Mouse (Mus musculus) liver, embryonic 12.5 days (tissue): Measurements from ENCODE around the gene Nfix. TPM values are rescaled to one million over a fixed set of nuclear protein-coding genes. Genes with fewer than 3 reads are reported as not detected.
A peak's percentile ranks its signal among the peaks of the same experiment; 100 is the strongest.

Experiments used
- ATAC-seq: fragments of 200-750 bp; cut with Nextera tagmentation; 2 replicates; pipeline ENCODE4 v1.8.0; 2017; ENCODE audit warnings: moderate number of reproducible peaks, mild to moderate bottlenecking, moderate library complexity
- H3K27ac ChIP-seq: fragments of 300-500 bp; sonication (generic); 2 replicates; pipeline ENCODE4 v1.5.1; 2016; ENCODE audit warnings: mild to moderate bottlenecking
- H3K27me3 ChIP-seq: fragments of 300-500 bp; sonication (generic); replicated peaks from 2 replicates; pipeline ENCODE4 v1.6.1; 2016; ENCODE audit warnings: mild to moderate bottlenecking, moderate library complexity
- H3K36me3 ChIP-seq: fragments of 300-500 bp; sonication (generic); 2 replicates; pipeline ENCODE4 v1.6.1; 2016; ENCODE audit warnings: mild to moderate bottlenecking, moderate library complexity
- H3K4me1 ChIP-seq: fragments of 300-500 bp; sonication (generic); 2 replicates; pipeline ENCODE4 v1.6.1; 2016
- H3K4me2 ChIP-seq: fragments of 300-500 bp; sonication (generic); 2 replicates; pipeline ENCODE4 v1.6.1; 2016; ENCODE audit warnings: mild to moderate bottlenecking, moderate library complexity
- H3K4me3 ChIP-seq: fragments of 300-500 bp; sonication (generic); 2 replicates; pipeline ENCODE4 v1.5.1; 2016; ENCODE audit warnings: mild to moderate bottlenecking, moderate library complexity
- H3K9ac ChIP-seq: fragments of 300-500 bp; sonication (generic); 2 replicates; pipeline ENCODE4 v1.6.1; 2016; ENCODE audit warnings: mild to moderate bottlenecking, moderate library complexity
- H3K9me3 ChIP-seq: fragments of 300-500 bp; sonication (generic); replicated peaks from 2 replicates; pipeline ENCODE4 v1.6.1; 2016; ENCODE audit warnings: mild to moderate bottlenecking, moderate library complexity
- WGBS: fragments of 180-500 bp; shearing (Covaris S2); methylation state at CpG from one replicate; pipeline ENCODE4 v1.1.7; 2016; ENCODE audit not compliant: insufficient replicate concordance; 5-methylcytosine and 5-hydroxymethylcytosine counted together
- polyA plus RNA-seq: library from polyadenylated mRNA; unstranded; fragments of >200 nt; fragmentation: Nextera tagmentation; extraction: Ambion mirVana; gene quantifications from 2 replicates; pipeline ENCODE4 v1.2.1, GENCODE M21; 2016

Gene Nfix
- polyA plus RNA-seq, 1 experiment from 2014 or later = 2.8 TPM

DNA sequence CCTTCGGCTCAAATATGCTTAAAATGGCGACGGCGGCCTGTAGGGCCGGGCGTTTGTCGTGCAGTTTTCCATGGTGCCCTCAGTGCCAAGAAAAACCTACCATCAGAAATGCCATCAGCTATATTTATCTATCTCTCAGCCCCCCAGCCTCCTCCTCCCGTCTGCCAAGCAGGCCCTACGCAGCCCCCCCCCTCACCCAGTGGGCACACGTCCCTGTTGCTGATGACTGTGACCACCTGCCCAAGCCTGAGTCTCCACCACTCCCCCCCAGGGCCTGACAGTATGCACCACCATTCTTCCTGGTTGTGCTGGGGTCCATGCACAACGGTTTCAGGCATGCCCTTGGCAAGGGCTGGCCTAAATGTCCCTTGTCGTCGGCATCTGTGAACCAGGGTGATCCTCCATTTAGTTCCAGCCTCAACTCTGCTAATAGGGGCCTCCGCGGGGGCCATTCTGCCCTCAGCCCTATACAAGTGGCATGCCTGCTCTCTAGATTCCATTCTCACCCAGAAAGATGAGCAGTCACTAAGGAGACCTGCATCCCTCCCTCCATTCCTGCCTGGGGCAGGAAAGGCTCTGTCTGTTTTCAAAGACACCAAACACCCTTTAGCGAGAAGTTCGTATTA, 35.2 kb downstream of the Nfix start:
- Histone ChIP-seq H3K4me1 (no peaks in the 10 kb centered on the region), H3K36me3 (no peaks in the 10 kb centered on the region), H3K9ac (no peak overlapping the region), H3K4me2 (no peak overlapping the region), H3K4me3 (no peak overlapping the region), H3K9me3 (no peaks in the 10 kb centered on the region), H3K27me3 (peaks cover 96% of the 10 kb centered on the region), H3K27ac (no peak overlapping the region)
- WGBS = 75% methylated on average over 17 of the region's 17 CpGs
- no peak for ATAC-seq

DNA sequence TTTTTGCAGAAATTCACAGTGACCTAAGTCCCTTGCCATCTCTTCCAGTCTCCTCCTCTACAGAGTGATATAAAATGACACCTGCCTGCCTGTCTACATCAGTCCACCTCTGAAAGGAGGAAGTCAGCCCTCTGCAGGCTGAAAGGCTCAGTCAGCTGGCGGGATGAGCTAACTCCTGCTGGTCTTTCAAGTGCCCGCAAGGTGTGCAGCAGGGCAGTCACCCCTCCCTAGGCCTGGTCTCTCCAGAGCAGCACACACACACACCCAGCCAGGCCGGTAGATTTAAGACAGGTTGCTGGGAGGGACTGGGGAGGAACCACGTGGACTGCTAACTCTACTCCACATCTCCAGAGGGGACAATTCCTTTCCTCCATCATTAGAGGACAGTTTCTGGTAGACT, 36.0 kb downstream of the Nfix start:
- no peak overlapping the region for H3K9ac ChIP-seq
- H3K27ac ChIP-seq = no peak overlapping the region
- 53% methylated on average over 4 of the region's 4 CpGs for WGBS
- no peaks in the 10 kb centered on the region for H3K9me3 ChIP-seq
- no peak overlapping the region for H3K4me3 ChIP-seq
- H3K4me1 ChIP-seq = no peaks in the 10 kb centered on the region
- no peaks in the 10 kb centered on the region for H3K36me3 ChIP-seq
- H3K27me3 ChIP-seq = peaks cover 87% of the 10 kb centered on the region
- no peak for ATAC-seq
- H3K4me2 ChIP-seq = no peak overlapping the region

DNA sequence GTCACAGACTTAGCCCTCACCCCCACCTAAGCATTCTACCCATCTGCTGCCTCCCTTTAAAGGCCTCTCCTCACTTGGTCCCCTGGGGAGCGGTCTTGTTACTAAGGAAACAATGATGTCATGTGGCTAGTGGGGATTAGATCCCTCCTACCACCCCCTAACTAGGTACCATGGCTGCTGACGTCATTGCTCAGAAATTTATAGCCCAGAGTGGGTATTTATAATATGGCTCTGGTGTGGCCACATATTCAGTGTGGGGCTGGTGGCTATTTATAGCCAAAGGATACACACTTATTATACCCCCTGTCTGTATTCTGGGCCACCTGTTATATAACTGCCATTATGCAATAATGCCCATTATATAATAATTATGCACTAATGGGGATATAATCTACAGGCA, 39.2 kb downstream of the Nfix start:
- peak; percentile 26; the same call in 1 of the 2 replicates for ATAC-seq
- Histone ChIP-seq H3K36me3 (no peaks in the 10 kb centered on the region), H3K4me2 (no peak overlapping the region), H3K27me3 (peaks cover 75% of the 10 kb centered on the region), H3K4me1 (no peaks in the 10 kb centered on the region), H3K4me3 (no peak overlapping the region), H3K27ac (no peak overlapping the region), H3K9ac (no peak overlapping the region), H3K9me3 (no peaks in the 10 kb centered on the region)
- WGBS = 49% methylated on average over 2 of the region's 2 CpGs

DNA sequence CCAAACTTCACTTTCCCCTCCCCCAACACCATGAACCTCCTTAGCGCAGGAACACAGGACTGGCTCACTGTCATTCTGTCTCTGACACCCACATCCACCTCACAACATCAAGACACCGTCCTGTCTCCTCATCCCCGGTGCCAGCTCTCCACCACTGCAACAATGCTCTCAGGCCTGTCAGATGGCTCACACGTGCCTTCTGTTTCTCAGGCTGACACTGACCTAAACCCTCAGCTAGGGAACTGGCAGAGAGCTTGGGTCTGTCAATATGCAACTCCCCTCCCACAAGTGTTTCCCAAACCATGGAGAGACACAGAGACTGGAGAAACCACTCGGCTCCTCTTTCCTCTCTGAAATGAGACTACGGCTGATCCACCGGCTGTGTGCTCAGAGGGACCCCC, 39.7 kb downstream of the Nfix start:
- no peak overlapping the region for H3K4me3 ChIP-seq
- H3K9me3 ChIP-seq = no peaks in the 10 kb centered on the region
- no peak overlapping the region for H3K27ac ChIP-seq
- no peak for ATAC-seq
- no peaks in the 10 kb centered on the region for H3K36me3 ChIP-seq
- no peak overlapping the region for H3K4me2 ChIP-seq
- WGBS = 65% methylated on average over 7 of the region's 7 CpGs
- no peak overlapping the region for H3K9ac ChIP-seq
- H3K27me3 ChIP-seq = peaks cover 74% of the 10 kb centered on the region
- no peaks in the 10 kb centered on the region for H3K4me1 ChIP-seq

DNA sequence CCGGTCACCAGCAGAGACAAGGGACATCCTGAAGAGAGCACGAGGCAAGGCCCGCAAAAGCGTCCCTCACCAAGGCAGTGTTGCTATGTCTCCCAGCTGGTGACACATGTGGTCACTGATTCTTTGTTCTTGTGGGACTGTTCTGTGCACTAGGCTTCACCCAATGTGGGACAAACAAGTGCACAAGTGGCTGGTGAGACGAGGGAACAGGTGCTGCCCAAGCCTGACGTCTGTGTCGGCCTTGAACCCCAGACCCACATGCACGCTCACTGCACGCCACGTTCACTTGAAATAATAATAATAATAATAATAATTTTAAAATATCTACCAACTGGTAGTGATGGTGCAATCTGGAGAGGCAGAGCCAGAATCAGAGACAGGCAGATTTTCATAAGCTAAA, 40.4 kb downstream of the Nfix start:
- H3K27me3 ChIP-seq = peaks cover 67% of the 10 kb centered on the region
- WGBS = 77% methylated on average over 10 of the region's 10 CpGs
- H3K9me3 ChIP-seq = no peaks in the 10 kb centered on the region
- ATAC-seq = no peak
- H3K27ac ChIP-seq = no peak overlapping the region
- no peak overlapping the region for H3K9ac ChIP-seq
- no peak overlapping the region for H3K4me2 ChIP-seq
- no peaks in the 10 kb centered on the region for H3K4me1 ChIP-seq
- H3K36me3 ChIP-seq = no peaks in the 10 kb centered on the region
- H3K4me3 ChIP-seq = no peak overlapping the region

DNA sequence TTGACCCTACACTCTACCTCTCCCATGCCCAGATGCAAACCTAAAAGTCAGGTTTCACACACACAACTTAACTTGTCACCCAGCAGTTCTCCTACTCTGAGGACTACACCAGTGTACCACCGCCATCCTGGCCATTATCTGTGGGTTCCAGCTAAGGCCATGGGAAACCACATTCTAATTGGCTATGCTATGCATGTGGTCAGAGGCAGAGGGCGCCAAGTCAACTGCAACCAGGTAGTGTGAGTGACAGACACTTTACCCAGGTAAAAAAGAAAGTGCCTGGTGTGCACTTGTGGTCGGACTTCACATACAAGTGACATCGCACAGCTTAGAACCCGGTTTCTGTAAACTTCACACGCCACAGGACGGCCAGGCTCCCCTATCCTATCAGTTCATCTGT, 41.0 kb downstream of the Nfix start:
- Histone ChIP-seq H3K27me3 (peaks cover 65% of the 10 kb centered on the region), H3K4me1 (no peaks in the 10 kb centered on the region), H3K4me2 (no peak overlapping the region), H3K36me3 (no peaks in the 10 kb centered on the region), H3K27ac (no peak overlapping the region), H3K9ac (no peak overlapping the region), H3K4me3 (no peak overlapping the region), H3K9me3 (no peaks in the 10 kb centered on the region)
- WGBS = 49% methylated on average over 7 of the region's 7 CpGs
- peak; percentile 44 for ATAC-seq

DNA sequence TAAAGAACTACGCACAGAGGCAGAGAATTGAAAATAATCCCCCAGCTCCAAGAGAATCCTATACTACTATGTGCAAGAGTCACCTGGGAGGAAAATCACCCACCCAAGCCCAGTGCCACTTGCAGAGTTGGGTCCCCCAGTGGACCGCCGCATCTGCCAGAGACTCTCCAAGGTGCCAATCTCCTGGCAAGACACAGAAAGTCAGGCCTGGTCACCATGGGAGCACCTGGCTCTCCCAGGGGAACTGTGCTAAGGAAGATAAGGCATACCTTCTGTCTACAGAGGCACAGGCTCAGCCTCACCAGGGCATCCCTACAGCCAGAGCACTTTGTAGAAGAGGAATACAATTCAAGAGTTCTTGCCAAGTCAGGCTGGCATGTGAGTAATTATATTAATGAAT, 41.8 kb downstream of the Nfix start:
- Histone ChIP-seq H3K9me3 (no peaks in the 10 kb centered on the region), H3K9ac (no peak overlapping the region), H3K27ac (no peak overlapping the region), H3K27me3 (peaks cover 66% of the 10 kb centered on the region), H3K4me3 (no peak overlapping the region), H3K36me3 (no peaks in the 10 kb centered on the region), H3K4me2 (no peak overlapping the region), H3K4me1 (0 out of 2 replicates have a peak, but pooled peaks cover under 1% of the 10 kb centered on the region)
- 79% methylated on average over 3 of the region's 3 CpGs for WGBS
- ATAC-seq = no peak

DNA sequence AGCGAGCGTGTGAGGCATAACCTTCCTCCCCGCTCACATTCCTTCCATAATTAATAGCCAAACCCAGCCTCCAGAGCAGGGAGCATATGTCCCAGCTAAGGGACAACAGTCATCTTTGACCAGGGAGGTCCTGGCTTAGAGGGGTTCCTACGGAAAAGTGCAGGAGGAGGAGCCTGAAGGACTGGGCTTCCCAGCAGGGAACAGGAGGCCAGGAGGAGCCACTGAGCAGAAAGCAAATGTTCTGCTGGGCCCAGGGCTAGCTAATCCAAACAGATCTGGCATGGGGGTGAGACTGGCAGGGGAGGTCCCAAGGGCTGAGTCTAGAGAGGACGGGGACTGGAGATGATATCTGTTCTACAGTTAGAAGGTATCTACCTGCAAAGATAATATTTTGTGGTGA, 42.6 kb downstream of the Nfix start:
- Histone ChIP-seq H3K36me3 (no peaks in the 10 kb centered on the region), H3K27me3 (peaks cover 66% of the 10 kb centered on the region), H3K9me3 (no peaks in the 10 kb centered on the region), H3K27ac (no peak overlapping the region), H3K4me3 (no peak overlapping the region), H3K9ac (no peak overlapping the region), H3K4me2 (no peak overlapping the region), H3K4me1 (peaks cover 8% of the 10 kb centered on the region)
- WGBS = 58% methylated on average over 5 of the region's 5 CpGs
- ATAC-seq = no peak

DNA sequence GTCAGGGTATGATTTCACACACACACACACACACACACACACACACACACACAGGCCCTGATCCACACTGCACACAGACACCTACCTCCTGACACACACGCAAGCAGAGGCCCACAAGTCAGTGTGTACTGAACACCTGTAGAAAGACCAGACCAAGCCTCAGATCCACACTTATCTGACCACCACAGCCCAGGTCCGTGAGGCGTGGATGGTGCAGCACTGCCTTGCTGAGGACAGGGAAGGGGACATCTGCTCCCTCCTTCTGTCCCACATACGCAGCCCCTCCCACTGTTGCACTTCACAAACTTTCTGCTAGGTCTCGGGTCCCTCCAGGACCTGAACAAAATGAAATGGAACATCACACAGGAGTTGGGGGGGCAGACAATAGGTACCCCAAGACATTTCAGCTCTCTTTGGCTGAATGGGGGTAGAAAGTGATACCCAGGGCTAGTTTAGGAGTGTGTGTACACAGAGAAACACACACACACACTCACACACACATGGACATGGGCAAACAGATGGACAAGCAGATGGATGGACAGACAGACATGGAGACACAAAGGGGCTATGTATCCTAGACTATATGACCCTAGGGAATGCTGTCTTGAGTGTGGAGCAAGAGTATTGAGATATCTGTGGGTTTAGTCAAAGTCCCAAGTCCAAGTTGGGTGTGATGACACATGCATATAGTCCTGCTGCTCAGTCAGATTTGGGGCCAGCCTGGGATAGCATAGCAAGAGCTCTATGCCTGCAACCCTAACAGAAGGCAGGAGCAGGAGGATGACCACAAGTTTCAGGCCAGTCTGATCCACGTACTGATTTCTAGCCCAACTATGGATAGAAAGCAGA, 47.2 kb downstream of the Nfix start:
- H3K4me2 ChIP-seq = no peak overlapping the region
- H3K4me3 ChIP-seq = no peak overlapping the region
- H3K9ac ChIP-seq = no peak overlapping the region
- peaks cover 84% of the 10 kb centered on the region for H3K27me3 ChIP-seq
- no peaks in the 10 kb centered on the region for H3K36me3 ChIP-seq
- peaks cover 25% of the 10 kb centered on the region for H3K4me1 ChIP-seq
- H3K9me3 ChIP-seq = no peaks in the 10 kb centered on the region
- WGBS = 50% methylated on average over 6 of the region's 6 CpGs
- ATAC-seq = peak; percentile 63
- H3K27ac ChIP-seq = no peak overlapping the region

DNA sequence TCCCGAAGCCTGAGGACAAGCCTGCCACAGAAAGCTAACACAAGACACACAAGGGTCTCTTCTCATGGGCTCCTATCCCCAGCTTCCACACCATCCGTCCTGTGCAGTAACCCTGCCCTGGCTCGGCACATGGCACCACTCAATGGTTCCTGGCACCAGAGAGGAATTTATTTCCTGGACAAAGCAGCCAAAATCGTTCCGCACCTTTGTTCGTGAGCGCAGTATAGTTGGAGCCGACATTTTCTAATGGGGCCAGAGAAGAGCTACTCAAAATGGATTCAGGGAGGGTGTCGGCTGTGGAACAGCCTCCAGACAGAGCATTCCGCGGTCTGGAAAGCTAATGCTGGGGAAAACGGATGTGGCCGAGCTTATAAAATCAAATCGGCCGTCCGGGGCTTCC, 50.6 kb downstream of the Nfix start:
- no peak overlapping the region for H3K4me2 ChIP-seq
- 79% methylated on average over 16 of the region's 16 CpGs for WGBS
- peaks cover 42% of the 10 kb centered on the region for H3K4me1 ChIP-seq
- ATAC-seq = no peak
- H3K27me3 ChIP-seq = peaks cover 96% of the 10 kb centered on the region
- no peak overlapping the region for H3K27ac ChIP-seq
- no peak overlapping the region for H3K4me3 ChIP-seq
- no peak overlapping the region for H3K9ac ChIP-seq
- H3K36me3 ChIP-seq = no peaks in the 10 kb centered on the region
- no peaks in the 10 kb centered on the region for H3K9me3 ChIP-seq

DNA sequence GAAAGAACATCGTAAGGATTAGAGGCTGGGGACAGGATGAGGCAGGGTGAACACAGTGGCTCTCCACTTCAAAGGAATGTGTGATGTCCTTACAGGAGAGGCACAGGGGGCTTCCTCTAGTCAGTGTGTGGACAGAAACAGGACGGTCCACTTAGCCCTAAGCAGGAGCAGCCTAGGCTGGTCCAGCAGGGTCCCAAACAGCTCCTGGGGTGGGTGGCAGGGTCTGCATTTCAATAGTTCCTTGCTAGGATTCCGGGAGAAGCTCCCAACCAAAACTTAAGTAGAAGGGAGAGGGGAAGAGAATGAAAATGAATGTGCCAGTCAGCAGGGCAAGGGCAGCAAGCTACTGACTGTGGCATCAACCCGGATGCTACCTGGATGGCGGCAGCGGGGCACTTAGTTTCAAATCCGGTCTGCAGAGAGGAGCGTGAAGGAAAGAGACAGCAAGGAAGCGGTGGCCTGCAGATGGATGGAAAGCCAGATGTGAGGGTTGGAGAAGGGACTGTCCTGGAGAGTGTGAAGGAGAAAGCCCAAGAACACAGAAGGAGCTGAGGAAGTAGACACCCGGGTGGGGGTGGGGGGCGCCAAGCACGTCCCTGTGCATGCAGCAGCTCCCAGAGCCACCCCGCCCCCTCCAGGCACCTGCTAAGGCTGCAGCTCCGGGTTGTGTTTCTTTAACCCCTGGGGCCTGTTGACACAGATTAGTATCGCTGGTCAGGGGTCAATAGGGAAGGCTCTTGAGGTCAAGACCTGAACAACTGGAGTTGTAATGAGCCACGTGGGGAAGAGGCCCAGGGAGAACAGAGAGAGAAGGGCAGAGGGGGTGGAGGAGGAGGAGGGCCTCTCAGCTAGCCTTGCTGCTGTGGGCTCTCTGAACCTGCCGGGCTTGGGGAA, 54.9 kb downstream of the Nfix start:
- 18% methylated on average over 17 of the region's 17 CpGs for WGBS
- Histone ChIP-seq H3K27me3 (peaks cover 97% of the 10 kb centered on the region), H3K27ac (peak overlapping the region; percentile 13; the same call in 1 of the 2 replicates), H3K4me2 (peak overlapping the region; percentile 27; the same call in 1 of the 2 replicates), H3K9me3 (no peaks in the 10 kb centered on the region), H3K9ac (no peak overlapping the region), H3K4me1 (peaks cover 57% of the 10 kb centered on the region), H3K4me3 (no peak overlapping the region), H3K36me3 (no peaks in the 10 kb centered on the region)
- peak; percentile 21; the same call in 1 of the 2 replicates for ATAC-seq
